Mouse (Mus musculus) testis, adult 2 months (tissue): ENCODE data around the gene Asna1.

ENCODE experiments used
- CTCF ChIP-seq: fragments of 200-500 bp; IDR thresholded peaks from 2 replicates; pipeline ENCODE4 v1.5.1; 2012; ENCODE audit warnings: low read depth, mild to moderate bottlenecking, inconsistent platforms, low read length, moderate library complexity; ENCODE audit not compliant: control insufficient read depth, insufficient read depth, insufficient replicate concordance
- POLR2A ChIP-seq: fragments of 200-500 bp; IDR thresholded peaks from 2 replicates; pipeline ENCODE4 v1.6.1; 2012; ENCODE audit warnings: low read depth, mild to moderate bottlenecking, inconsistent platforms, low read length, moderate library complexity; ENCODE audit not compliant: control insufficient read depth

- TF ChIP-seq POLR2A (no peak), CTCF (no peak)
These were observed 1.2 kb downstream of the Asna1 start for GRCm38 (mm10) chr8:85023846-85024245.
